Mouse (Mus musculus) CH12.LX (cell line): ENCODE measurements around the gene Bckdk. TPM values are rescaled to one million over a fixed set of nuclear protein-coding genes. Genes with fewer than 3 reads are reported as not detected.

ENCODE experiments used
- DNase-seq: peaks from one replicate; pipeline ENCODE4 v3.0.0-alpha.2; 2013; ENCODE audit errors: extremely low read depth
- H3K27ac ChIP-seq: 2 replicates; pipeline ENCODE4 v1.5.1; 2012; ENCODE audit warnings: low read depth, mild to moderate bottlenecking, control low read depth, moderate library complexity; ENCODE audit not compliant: insufficient read depth
- H3K27me3 ChIP-seq: replicated peaks from 2 replicates; pipeline ENCODE3; 2012; ENCODE audit warnings: inconsistent platforms
- H3K36me3 ChIP-seq, 2 experiments: replicated peaks in 1 of 2; 2 replicates each; pipeline versions ENCODE3 to v1.6.1; 2012; ENCODE audit warnings: inconsistent platforms in 1 of 2, low read length in 1 of 2, mild to moderate bottlenecking in 1 of 2, mixed read lengths in 1 of 2, moderate library complexity in 1 of 2; ENCODE audit not compliant: control insufficient read depth in 1 of 2, insufficient read depth in 1 of 2
- H3K4me1 ChIP-seq, 2 experiments: 2 replicates each; pipeline ENCODE4 v1.6.1; 2012; ENCODE audit warnings: inconsistent platforms in 1 of 2, moderate library complexity in 1 of 2; ENCODE audit not compliant: insufficient read depth in 2 of 2, control insufficient read depth in 1 of 2
- H3K4me2 ChIP-seq: 2 replicates; pipeline ENCODE4 v1.6.1; 2012; ENCODE audit warnings: low read depth, mild to moderate bottlenecking, control low read depth; ENCODE audit not compliant: poor library complexity, insufficient read depth, severe bottlenecking
- H3K4me3 ChIP-seq, 3 experiments: fragments of 150-350 bp in 1 of 3; sonication (generic) in 1 of 3; replicated peaks in 1 of 3; 2 replicates each; pipeline versions ENCODE3 to v1.5.1; 2011 to 2012; ENCODE audit warnings: low read depth in 2 of 3, low read length in 2 of 3, mild to moderate bottlenecking in 2 of 3, moderate library complexity in 2 of 3, control low read depth in 1 of 3, improper control_type of control experiment in 1 of 3, inconsistent platforms in 1 of 3, mixed read lengths in 1 of 3; ENCODE audit not compliant: poor library complexity in 1 of 3
- H3K79me2 ChIP-seq: replicated peaks from 2 replicates; pipeline ENCODE4 v1.6.1; 2012; ENCODE audit warnings: mild to moderate bottlenecking, moderate library complexity; ENCODE audit not compliant: control insufficient read depth, poor library complexity, insufficient read depth, severe bottlenecking; ENCODE audit errors: extremely low read depth
- H3K9ac ChIP-seq: 2 replicates; pipeline ENCODE4 v1.6.1; 2012; ENCODE audit warnings: low read depth, mild to moderate bottlenecking, control low read depth, moderate library complexity; ENCODE audit not compliant: insufficient read depth
- H3K9me3 ChIP-seq: replicated peaks from 2 replicates; pipeline ENCODE3; 2012; ENCODE audit warnings: low read length, inconsistent platforms, mixed read lengths
- CHD2 ChIP-seq: IDR thresholded peaks from 2 replicates; pipeline ENCODE4 v1.6.1; 2011; ENCODE audit warnings: low read length, improper control_type of control experiment
- E2F4 ChIP-seq: IDR thresholded peaks from 2 replicates; pipeline ENCODE4 v1.6.1; 2011; ENCODE audit warnings: low read depth, low read length, improper control_type of control experiment; ENCODE audit not compliant: insufficient replicate concordance
- GABPA ChIP-seq: IDR thresholded peaks from 2 replicates; pipeline ENCODE4 v1.6.1; 2012; ENCODE audit warnings: low read depth, low read length, improper control_type of control experiment, inconsistent platforms; ENCODE audit not compliant: insufficient replicate concordance
- IRF4 ChIP-seq: IDR thresholded peaks from 2 replicates; pipeline ENCODE4 v1.6.1; 2014; ENCODE audit warnings: low read depth, mild to moderate bottlenecking, inconsistent platforms, low read length, improper control_type of control experiment
- JUN ChIP-seq: IDR thresholded peaks from 2 replicates; pipeline ENCODE4 v1.6.1; 2011; ENCODE audit warnings: low read depth, mild to moderate bottlenecking, low read length, improper control_type of control experiment, moderate library complexity; ENCODE audit not compliant: insufficient read depth
- MAFK ChIP-seq: IDR thresholded peaks from 2 replicates; pipeline ENCODE4 v1.6.1; 2011; ENCODE audit warnings: low read length, improper control_type of control experiment; ENCODE audit not compliant: insufficient replicate concordance
- MAZ ChIP-seq: IDR thresholded peaks from 2 replicates; pipeline ENCODE4 v1.6.1; 2012; ENCODE audit warnings: low read depth, mild to moderate bottlenecking, inconsistent platforms, low read length, improper control_type of control experiment, moderate library complexity
- MYC ChIP-seq: IDR thresholded peaks from 2 replicates; pipeline ENCODE4 v1.6.1; 2011; ENCODE audit warnings: low read depth, mild to moderate bottlenecking, improper control_type of control experiment, low read length
- PAX5 ChIP-seq: IDR thresholded peaks from 2 replicates; pipeline ENCODE4 v1.6.1; 2012; ENCODE audit warnings: low read length, inconsistent platforms, mixed read lengths
- POLR2A ChIP-seq: IDR thresholded peaks from 2 replicates; pipeline ENCODE4 v1.6.1; 2011; ENCODE audit warnings: low read depth, mild to moderate bottlenecking, improper control_type of control experiment, low read length
- RAD21 ChIP-seq: IDR thresholded peaks from 2 replicates; pipeline ENCODE4 v1.6.1; 2011; ENCODE audit warnings: low read depth, mild to moderate bottlenecking, low read length, improper control_type of control experiment, moderate library complexity
- RCOR1 ChIP-seq: conservative IDR thresholded peaks from 2 replicates; pipeline ENCODE4 v1.6.1; 2012; ENCODE audit warnings: low read depth, mild to moderate bottlenecking, inconsistent platforms, low read length, improper control_type of control experiment
- SMC3 ChIP-seq: IDR thresholded peaks from 2 replicates; pipeline ENCODE4 v1.6.1; 2011; ENCODE audit warnings: low read depth, low read length, improper control_type of control experiment
- TCF12 ChIP-seq: IDR thresholded peaks from 2 replicates; pipeline ENCODE4 v1.6.1; 2014; ENCODE audit warnings: low read depth, mild to moderate bottlenecking, inconsistent platforms, low read length, improper control_type of control experiment
- ZC3H11A ChIP-seq: IDR thresholded peaks from 2 replicates; pipeline ENCODE4 v1.6.1; 2012; ENCODE audit warnings: low read depth, mild to moderate bottlenecking, inconsistent platforms, low read length, improper control_type of control experiment
- ZKSCAN1 ChIP-seq: IDR thresholded peaks from 2 replicates; pipeline ENCODE4 v1.6.1; 2012; ENCODE audit warnings: low read depth, inconsistent platforms, low read length, improper control_type of control experiment, borderline replicate concordance
- ZMIZ1 ChIP-seq: IDR thresholded peaks from 2 replicates; pipeline ENCODE4 v1.6.1; 2012; ENCODE audit warnings: low read depth, mild to moderate bottlenecking, inconsistent platforms, low read length, improper control_type of control experiment
- dilution Hi-C: fragments of 300-500 bp; cut with MboI; formaldehyde crosslinking; loops from 2 replicates; pipeline ENCODE4 v1.14.3; 2020; ENCODE audit warnings: low sequenced_read_pairs; ENCODE audit not compliant: extremely low pct_unique_long_range_greater_than_20kb, extremely low pct_ligation_motif_present
- in situ Hi-C: fragments of 300-500 bp; cut with MboI; formaldehyde crosslinking; loops from 3 replicates; pipeline ENCODE4 v1.14.3; 2019; ENCODE audit warnings: low sequenced_read_pairs, low pct_ligation_motif_present, low pct_unique_long_range_greater_than_20kb, mixed read lengths
- polyA plus RNA-seq: library from polyadenylated mRNA; unstranded; fragments of >175 nt; gene quantifications from 2 replicates; pipeline ENCODE4 v1.2.1, GENCODE M21; 2012; ENCODE audit warnings: low read depth; ENCODE audit not compliant: insufficient read length
- total RNA-seq, 2 experiments: library from RNA; depleted of rRNA; stranded (reverse); fragments of 300-350 nt in 1 of 2; fragments of >200 nt in 1 of 2; gene quantifications; 2 replicates each; pipeline ENCODE4 v1.2.3; 2012 to 2014

Bckdk gene
- total and polyA plus RNA-seq, 3 experiments, result 38.4 to 62.7 (median 61.8) TPM

DNA sequence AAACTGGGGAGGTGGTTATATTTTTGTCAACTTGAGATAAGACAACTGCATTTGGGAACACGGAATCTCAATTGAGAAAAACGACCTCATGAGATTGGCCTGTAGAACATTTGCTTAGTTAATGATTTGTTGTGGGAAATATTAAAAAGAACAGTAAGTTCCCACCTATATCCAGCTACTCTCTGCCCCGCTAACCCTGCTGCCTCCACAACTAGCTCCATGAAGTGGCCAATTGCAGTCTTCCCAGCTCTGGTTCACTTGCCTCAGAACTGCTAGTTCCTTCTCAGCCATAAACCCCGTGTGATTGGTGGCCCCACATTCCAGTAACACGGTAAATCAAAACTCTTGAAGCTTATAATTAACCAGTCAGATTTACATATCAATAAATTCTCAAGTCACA, 55.5 kb downstream of the Bckdk start:
- dilution Hi-C loops (no loop called here), in situ Hi-C loops (no loop called here)
- H3K4me1 ChIP-seq, result no peaks in the 10 kb centered on the region
- no peak overlapping the region for H3K27ac ChIP-seq
- H3K4me2 ChIP-seq, result no peak overlapping the region
- H3K79me2 ChIP-seq, result no peaks in the 10 kb centered on the region
- TF ChIP-seq TCF12 (no peak), MYC (no peak), ZMIZ1 (no peak), ZKSCAN1 (no peak), MAZ (no peak), MAFK (no peak), GABPA (no peak), SMC3 (no peak), IRF4 (no peak), JUN (no peak), POLR2A (no peak), E2F4 (no peak), PAX5 (no peak), RAD21 (no peak), ZC3H11A (no peak), CHD2 (no peak), RCOR1 (no peak)
- no peak overlapping the region for H3K4me3 ChIP-seq
- H3K9me3 ChIP-seq, result peaks cover 2% of the 10 kb centered on the region
- H3K27me3 ChIP-seq, result peaks cover 16% of the 10 kb centered on the region
- H3K9ac ChIP-seq, result no peak overlapping the region
- no peaks in the 10 kb centered on the region for H3K36me3 ChIP-seq
- DNase-seq, result no peak

Other genes with a start within 250 kb of the Bckdk start
Only the 20 nearest of the 24 such genes appear.
- gene Fbxl19, start 159.5 kb upstream of the Bckdk start, total RNA-seq (2012; rRNA removed), result 25.1 and 28.2 TPM in 2 replicates
- gene Fbxl19, start 159.5 kb upstream of the Bckdk start, total RNA-seq (2014; rRNA removed), result 22.4 and 22.6 TPM in 2 replicates
- gene Fbxl19, start 159.5 kb upstream of the Bckdk start, polyA plus RNA-seq, result 29.3 and 31.7 TPM in 2 replicates
- 15.7 and 16.9 TPM in 2 replicates for gene Orai3, start 134.3 kb upstream of the Bckdk start, total RNA-seq (2012; rRNA removed)
- 9.3 and 11.6 TPM in 2 replicates for gene Orai3, start 134.3 kb upstream of the Bckdk start, total RNA-seq (2014; rRNA removed)
- gene Orai3, start 134.3 kb upstream of the Bckdk start, polyA plus RNA-seq, result 7.5 and 10.3 TPM in 2 replicates
- 9.0 and 9.8 TPM in 2 replicates for gene Setd1a, start 127.4 kb upstream of the Bckdk start, total RNA-seq (2012; rRNA removed)
- gene Setd1a, start 127.4 kb upstream of the Bckdk start, total RNA-seq (2014; rRNA removed), result 3.2 and 4.5 TPM in 2 replicates
- gene Setd1a, start 127.4 kb upstream of the Bckdk start, polyA plus RNA-seq, result 50.8 and 51.0 TPM in 2 replicates
- gene Gm49388, start 118.5 kb upstream of the Bckdk start, total RNA-seq (2012; rRNA removed), result 0.98 and 2.2 TPM in 2 replicates
- gene Gm49388, start 118.5 kb upstream of the Bckdk start, total RNA-seq (2014; rRNA removed), result not detected in 2 replicates
- 4.3 and 4.7 TPM in 2 replicates for gene Gm49388, start 118.5 kb upstream of the Bckdk start, polyA plus RNA-seq
- 2.9 and 4.2 TPM in 2 replicates for gene Hsd3b7, start 103.5 kb upstream of the Bckdk start, total RNA-seq (2012; rRNA removed)
- gene Hsd3b7, start 103.5 kb upstream of the Bckdk start, total RNA-seq (2014; rRNA removed), result 5.9 and 6.8 TPM in 2 replicates
- 0.99 and 2.1 TPM in 2 replicates for gene Hsd3b7, start 103.5 kb upstream of the Bckdk start, polyA plus RNA-seq
- gene Stx4a, start 79.8 kb upstream of the Bckdk start, total RNA-seq (2012; rRNA removed), result 23.0 and 25.4 TPM in 2 replicates
- gene Stx4a, start 79.8 kb upstream of the Bckdk start, total RNA-seq (2014; rRNA removed), result 15.9 and 16.5 TPM in 2 replicates
- gene Stx4a, start 79.8 kb upstream of the Bckdk start, polyA plus RNA-seq, result 50.5 and 59.0 TPM in 2 replicates
- 0.08 TPM in 1 of 2 replicates, not detected in the other for gene Stx1b, start 79.5 kb upstream of the Bckdk start, total RNA-seq (2012; rRNA removed)
- gene Stx1b, start 79.5 kb upstream of the Bckdk start, total RNA-seq (2014; rRNA removed), result not detected in 2 replicates
- 0.25 and 0.31 TPM in 2 replicates for gene Stx1b, start 79.5 kb upstream of the Bckdk start, polyA plus RNA-seq
- gene Zfp646, start 27.9 kb upstream of the Bckdk start, total RNA-seq (2012; rRNA removed), result 23.8 and 25.3 TPM in 2 replicates
- gene Zfp646, start 27.9 kb upstream of the Bckdk start, total RNA-seq (2014; rRNA removed), result 9.3 and 10.6 TPM in 2 replicates
- 16.6 and 18.8 TPM in 2 replicates for gene Zfp646, start 27.9 kb upstream of the Bckdk start, polyA plus RNA-seq
- gene Zfp668, start 27.3 kb upstream of the Bckdk start, total RNA-seq (2012; rRNA removed), result 5.6 and 5.9 TPM in 2 replicates
- gene Zfp668, start 27.3 kb upstream of the Bckdk start, total RNA-seq (2014; rRNA removed), result 2.4 and 2.6 TPM in 2 replicates
- gene Zfp668, start 27.3 kb upstream of the Bckdk start, polyA plus RNA-seq, result 7.0 and 8.6 TPM in 2 replicates
- gene Prss53, start 13.1 kb upstream of the Bckdk start, total RNA-seq (2012; rRNA removed), result 0.04 TPM in 1 of 2 replicates, not detected in the other
- not detected in 2 replicates for gene Prss53, start 13.1 kb upstream of the Bckdk start, total RNA-seq (2014; rRNA removed)
- gene Prss53, start 13.1 kb upstream of the Bckdk start, polyA plus RNA-seq, result 0.30 and 0.35 TPM in 2 replicates
- not detected in 2 replicates for gene Gm21974, start 8.6 kb upstream of the Bckdk start, total RNA-seq (2012; rRNA removed)
- not detected in 2 replicates for gene Gm21974, start 8.6 kb upstream of the Bckdk start, total RNA-seq (2014; rRNA removed)
- not detected in 2 replicates for gene Gm21974, start 8.6 kb upstream of the Bckdk start, polyA plus RNA-seq
- 0.25 TPM in 1 of 2 replicates, not detected in the other for gene Vkorc1, start 8.5 kb upstream of the Bckdk start, total RNA-seq (2012; rRNA removed)
- not detected in 2 replicates for gene Vkorc1, start 8.5 kb upstream of the Bckdk start, total RNA-seq (2014; rRNA removed)
- 0.56 TPM in 1 of 2 replicates, not detected in the other for gene Vkorc1, start 8.5 kb upstream of the Bckdk start, polyA plus RNA-seq
- 24.3 and 30.3 TPM in 2 replicates for gene Kat8, start 8.4 kb downstream of the Bckdk start, total RNA-seq (2012; rRNA removed)
- 22.9 and 24.0 TPM in 2 replicates for gene Kat8, start 8.4 kb downstream of the Bckdk start, total RNA-seq (2014; rRNA removed)
- 17.5 and 18.0 TPM in 2 replicates for gene Kat8, start 8.4 kb downstream of the Bckdk start, polyA plus RNA-seq
- 0.08 TPM in 1 of 2 replicates, not detected in the other for gene Prss8, start 26.0 kb downstream of the Bckdk start, total RNA-seq (2012; rRNA removed)
- not detected in 2 replicates for gene Prss8, start 26.0 kb downstream of the Bckdk start, total RNA-seq (2014; rRNA removed)
- not detected in 2 replicates for gene Prss8, start 26.0 kb downstream of the Bckdk start, polyA plus RNA-seq
- 5.2 and 7.7 TPM in 2 replicates for gene Prss36, start 42.6 kb downstream of the Bckdk start, total RNA-seq (2012; rRNA removed)
- gene Prss36, start 42.6 kb downstream of the Bckdk start, total RNA-seq (2014; rRNA removed), result 6.6 and 8.3 TPM in 2 replicates
- 6.1 and 7.8 TPM in 2 replicates for gene Prss36, start 42.6 kb downstream of the Bckdk start, polyA plus RNA-seq
- 57.7 and 61.8 TPM in 2 replicates for gene Fus, start 63.4 kb downstream of the Bckdk start, total RNA-seq (2012; rRNA removed)
- gene Fus, start 63.4 kb downstream of the Bckdk start, total RNA-seq (2014; rRNA removed), result 28.0 and 39.2 TPM in 2 replicates
- gene Fus, start 63.4 kb downstream of the Bckdk start, polyA plus RNA-seq, result 832 and 848 TPM in 2 replicates
- gene Pycard, start 89.8 kb downstream of the Bckdk start, total RNA-seq (2012; rRNA removed), result 51.1 and 52.5 TPM in 2 replicates
- 5.1 and 5.3 TPM in 2 replicates for gene Pycard, start 89.8 kb downstream of the Bckdk start, total RNA-seq (2014; rRNA removed)
- 8.1 and 10.3 TPM in 2 replicates for gene Pycard, start 89.8 kb downstream of the Bckdk start, polyA plus RNA-seq
- gene Trim72, start 99.9 kb downstream of the Bckdk start, total RNA-seq (2012; rRNA removed), result 0.13 TPM in 1 of 2 replicates, not detected in the other
- not detected in 2 replicates for gene Trim72, start 99.9 kb downstream of the Bckdk start, total RNA-seq (2014; rRNA removed)
- not detected in 2 replicates for gene Trim72, start 99.9 kb downstream of the Bckdk start, polyA plus RNA-seq
- 0.13 TPM in 2 replicates for gene Itgam, start 158.6 kb downstream of the Bckdk start, total RNA-seq (2012; rRNA removed)
- gene Itgam, start 158.6 kb downstream of the Bckdk start, total RNA-seq (2014; rRNA removed), result 0.48 and 0.50 TPM in 2 replicates
- gene Itgam, start 158.6 kb downstream of the Bckdk start, polyA plus RNA-seq, result 1.1 TPM in 2 replicates
- gene Gm49368, start 158.6 kb downstream of the Bckdk start, total RNA-seq (2012; rRNA removed), result not detected in 2 replicates
- not detected in 2 replicates for gene Gm49368, start 158.6 kb downstream of the Bckdk start, total RNA-seq (2014; rRNA removed)
- not detected in 2 replicates for gene Gm49368, start 158.6 kb downstream of the Bckdk start, polyA plus RNA-seq